ENCODE assay signal across 12 mouse cellular contexts in the genomic region with DNA sequence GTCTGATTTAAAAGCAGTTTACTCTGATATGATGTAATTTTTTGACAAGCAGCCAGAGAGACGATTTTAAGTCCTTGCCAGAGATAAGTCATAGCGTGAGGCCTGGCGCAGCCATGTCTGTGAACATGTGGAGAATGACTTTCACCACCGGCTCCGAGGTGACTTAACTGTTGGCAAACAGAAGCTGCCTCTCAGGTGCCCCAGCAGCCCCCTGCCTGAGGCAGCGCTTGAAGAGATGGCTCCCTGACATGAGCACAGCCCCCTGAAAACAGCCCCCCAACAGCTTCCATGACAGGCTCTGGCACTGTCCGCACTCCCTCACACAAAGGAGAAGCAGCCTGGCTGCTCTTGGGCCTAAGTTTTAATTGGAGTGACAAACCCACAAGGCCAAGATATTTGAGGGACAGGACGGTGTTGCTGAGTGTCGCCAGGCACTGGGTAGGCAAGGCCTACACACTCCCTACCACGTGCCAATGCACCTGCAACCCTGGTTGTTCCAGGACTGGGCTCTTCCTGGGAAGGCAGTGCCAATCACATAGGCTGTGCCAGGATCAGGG. TPM values are rescaled to one million over a fixed set of nuclear protein-coding genes. Genes with fewer than 3 reads are reported as not detected.
DNase-seq lines count a peak whose midpoint lies in the region; ATAC-seq lines count a peak whose summit lies in the region.
"Had no signal": no experiment of that assay in that cellular context is flagged by ENCODE, and none has a peak within 500 bp of the region (broad histone marks: within the 10 kb centered on the region; RNA-seq: fewer than 3 reads in every experiment).

No protein-coding gene starts in this region.

- H3K4me2 ChIP-seq in forebrain, embryonic 12.5 days, result no peak overlapping the region
- no peak overlapping the region for H3K4me2 ChIP-seq in limb, embryonic 13.5 days (replicated peaks)

- no peaks in the 10 kb centered on the region for H3K36me3 ChIP-seq in forebrain, embryonic 12.5 days (replicated peaks)
- peaks cover 20% of the 10 kb centered on the region for H3K36me3 ChIP-seq in limb, embryonic 13.5 days

- no peaks in the 10 kb centered on the region for H3K9me3 ChIP-seq in forebrain, embryonic 12.5 days
- no peaks in the 10 kb centered on the region for H3K9me3 ChIP-seq in limb, embryonic 13.5 days

- WGBS in forebrain, embryonic 12.5 days, result 76% methylated on average over 10 of the region's 10 CpGs
- 77% methylated on average over 10 of the region's 10 CpGs for WGBS in limb, embryonic 13.5 days

- peak overlapping the region; percentile 71 for H3K27ac ChIP-seq in forebrain, embryonic 12.5 days
- H3K27ac ChIP-seq in limb, embryonic 13.5 days, result 0 out of 2 replicates have a peak overlapping the region, but pooled peaks have one; percentile 39

- H3K4me1 ChIP-seq in forebrain, embryonic 12.5 days, result peaks cover 74% of the 10 kb centered on the region
- H3K4me1 ChIP-seq in limb, embryonic 13.5 days, result peaks cover 67% of the 10 kb centered on the region

- H3K27me3 ChIP-seq in forebrain, embryonic 12.5 days, result no peaks in the 10 kb centered on the region
- H3K27me3 ChIP-seq in limb, embryonic 13.5 days, result no peaks in the 10 kb centered on the region

- no peak overlapping the region for H3K4me3 ChIP-seq in forebrain, embryonic 12.5 days (replicated peaks)
- no peak overlapping the region for H3K4me3 ChIP-seq in limb, embryonic 13.5 days

- no peak overlapping the region for H3K9ac ChIP-seq in forebrain, embryonic 12.5 days
- peak overlapping the region; percentile 45; the same call in 1 of the 2 replicates for H3K9ac ChIP-seq in limb, embryonic 13.5 days

- DNase-seq in cerebellum, postnatal 10 days, result peak; percentile 69 to 71
- DNase-seq in cerebellum, postnatal 4 days (ENCODE audit: low spot score in 2 of 2), result no peak
- peak; percentile 41 for DNase-seq in 3T3-L1 (ENCODE audit: low read depth, low spot score)
- DNase-seq in frontal cortex, postnatal 36 days (ENCODE audit: low spot score in 2 of 2), result no peak
- DNase-seq in embryo, embryonic 10.5 days (ENCODE audit: low spot score), result no peak
- DNase-seq in layer of hippocampus, adult 11-12 months (ENCODE audit: low spot score), result no peak
- DNase-seq: gastrocnemius, postnatal 14 days; kidney, postnatal 10 days; lung, adult 18-20 months had no signal

- no peak for ATAC-seq in forebrain, embryonic 12.5 days (ENCODE audit: low FRiP score)
- no peak for ATAC-seq in limb, embryonic 13.5 days (ENCODE audit: low FRiP score, low read depth)
- ATAC-seq: activated CD4-positive, CD25-positive, alpha-beta regulatory T cell, adult 4 months had no signal

RNA-seq across cellular contexts. Expression of a gene that starts 56.7 kb away (rescaled TPM):
- 4.7 and 6.3 TPM in 2 replicates for polyA plus RNA-seq in forebrain, embryonic 12.5 days (2016; fragmentation: Nextera tagmentation; extraction: Ambion mirVana)
- polyA plus RNA-seq in limb, embryonic 13.5 days (2015; fragmentation: Nextera tagmentation; extraction: Ambion mirVana), result 2.0 and 2.2 TPM in 2 replicates

Comparison
In these comparisons a context has a peak if more than half of its experiments do, and no peak if none do; other contexts are left out.
1. DNase-seq: peak in cerebellum, postnatal 10 days (2 of 2) and 3T3-L1 (single experiment); none in cerebellum, postnatal 4 days (0 of 2), frontal cortex, postnatal 36 days (0 of 2), embryo, embryonic 10.5 days (single experiment) and layer of hippocampus, adult 11-12 months (single experiment).